Mouse (Mus musculus) monocyte, adult 2 months (primary cell): ENCODE measurements around the gene Plk3.

Experiments used
- DNase-seq, 2 experiments: peaks; one replicate each; pipeline ENCODE4 v3.0.0; 2022; ENCODE audit warnings: low spot score in 2 of 2, low read depth in 1 of 2

Plk3 gene

DNA sequence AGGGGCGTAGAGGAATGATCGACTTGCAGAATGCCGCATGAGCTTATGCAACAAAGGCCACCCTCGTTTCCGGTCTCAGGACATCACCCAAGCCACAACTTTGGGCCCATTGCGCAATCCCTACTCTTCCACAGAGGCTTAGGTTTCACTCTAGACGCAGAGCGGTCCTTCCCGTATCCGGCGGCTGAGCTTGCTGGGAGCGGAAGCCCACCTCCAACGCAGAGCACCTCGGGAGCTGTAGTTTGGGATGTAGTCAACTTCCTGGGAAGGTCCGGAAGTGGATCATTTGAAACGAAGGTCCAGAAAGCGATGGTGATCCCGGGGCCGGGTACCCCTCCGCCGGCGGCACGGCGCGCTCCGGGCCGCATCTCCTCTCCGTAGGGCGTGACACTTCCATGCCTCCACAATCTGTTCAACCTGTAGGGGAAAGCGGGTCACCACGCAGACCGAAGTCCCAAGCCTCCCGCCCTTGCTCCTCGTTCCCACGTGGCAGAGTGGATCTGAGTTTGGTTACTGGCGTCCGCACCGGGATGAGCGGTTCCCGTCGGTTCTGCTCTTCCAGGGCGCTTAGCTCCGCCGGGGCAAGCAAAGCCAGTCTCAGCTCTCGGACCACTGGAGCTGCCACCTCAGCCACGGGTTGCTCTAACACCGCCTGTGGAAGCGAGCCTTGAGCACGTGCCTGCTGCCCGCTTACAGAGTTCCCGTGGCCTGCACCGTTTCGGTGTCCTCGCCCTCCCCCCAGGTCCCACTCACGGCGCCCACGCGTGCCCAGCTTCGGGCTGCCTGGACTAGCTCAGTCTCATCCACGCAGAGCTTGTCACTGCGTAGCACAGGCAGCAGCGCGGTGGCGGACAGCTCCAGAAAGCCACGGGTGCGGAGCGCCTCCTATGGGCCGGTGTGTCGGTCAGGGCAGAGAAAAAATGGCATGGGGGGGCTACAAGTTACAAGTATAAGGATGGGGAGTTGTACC lies 13.0 kb downstream of the Plk3 start:
- peak; percentile 94 to 98 for DNase-seq

DNA sequence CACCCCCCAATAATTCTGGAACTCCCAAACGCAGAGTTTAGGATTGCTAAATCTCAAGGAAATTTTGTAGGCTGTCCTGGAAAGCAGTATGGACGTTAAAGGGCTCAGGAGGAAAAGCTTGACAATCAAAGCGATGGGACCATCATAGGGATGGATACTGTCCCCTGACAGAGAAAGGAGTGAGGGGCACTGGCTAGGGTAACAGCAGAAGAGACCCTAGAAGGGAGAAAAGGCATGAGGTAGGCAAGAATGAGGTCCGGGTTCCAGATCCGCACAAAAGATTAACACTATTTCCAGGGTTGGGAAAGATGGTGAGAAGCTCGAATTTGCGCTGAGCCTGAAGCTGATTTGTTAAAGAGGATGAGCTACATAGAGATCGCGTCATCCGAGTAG lies 13.7 kb downstream of the Plk3 start:
- DNase-seq = no peak

- DNase-seq = no peak
Measured at GRCm38 (mm10) chr4:117119636-117120035, 14.1 kb downstream of the Plk3 start.

GRCm38 (mm10) chr4:117117931-117118330 lies 15.8 kb downstream of the Plk3 start:
- no peak for DNase-seq

DNA sequence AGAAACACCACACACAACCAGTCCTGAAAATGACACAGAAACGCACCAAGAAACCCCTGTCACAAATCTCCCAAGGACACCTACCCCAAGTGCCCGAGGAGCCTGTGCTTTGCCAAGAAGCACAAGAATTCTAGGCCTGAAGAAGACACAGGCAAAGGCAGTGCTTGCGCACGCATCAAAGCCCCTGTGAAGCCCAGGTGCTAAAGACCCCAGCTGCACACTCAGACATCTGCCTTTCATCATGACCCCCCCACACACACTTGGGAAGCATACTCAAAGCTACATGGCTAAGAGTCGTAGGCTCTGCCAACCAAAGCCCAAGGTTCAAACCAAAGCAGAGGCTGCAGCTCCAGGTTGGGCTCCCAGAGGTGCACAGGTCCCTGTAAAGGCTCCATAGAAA lies 18.2 kb downstream of the Plk3 start:
- no peak for DNase-seq

- DNase-seq = no peak
Measured at GRCm38 (mm10) chr4:117113237-117113636, 20.5 kb downstream of the Plk3 start.

GRCm38 (mm10) chr4:117110985-117111384 lies 22.8 kb downstream of the Plk3 start:
- no peak for DNase-seq

- DNase-seq = no peak
Measured at GRCm38 (mm10) chr4:117110249-117110648, 23.5 kb downstream of the Plk3 start.

DNA sequence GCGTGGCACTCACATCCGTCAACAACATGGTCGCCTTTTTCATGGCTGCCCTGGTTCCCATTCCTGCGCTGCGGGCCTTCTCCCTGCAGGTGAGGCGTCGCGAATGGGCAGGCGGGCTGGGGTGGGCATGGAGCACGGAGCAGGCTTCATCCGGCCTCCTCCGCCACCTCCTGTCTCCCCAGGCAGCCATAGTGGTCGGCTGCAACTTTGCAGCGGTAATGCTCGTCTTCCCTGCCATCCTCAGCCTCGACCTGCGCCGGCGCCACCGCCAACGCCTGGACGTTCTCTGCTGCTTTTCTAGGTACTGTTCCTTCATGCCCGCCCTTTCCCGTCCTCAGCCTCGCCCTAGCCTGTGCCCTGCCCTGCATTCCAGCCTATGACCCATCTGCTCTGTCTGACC lies 24.4 kb downstream of the Plk3 start:
- no peak for DNase-seq

- DNase-seq = no peak
Measured at GRCm38 (mm10) chr4:117108524-117108849, 25.3 kb downstream of the Plk3 start.

DNA sequence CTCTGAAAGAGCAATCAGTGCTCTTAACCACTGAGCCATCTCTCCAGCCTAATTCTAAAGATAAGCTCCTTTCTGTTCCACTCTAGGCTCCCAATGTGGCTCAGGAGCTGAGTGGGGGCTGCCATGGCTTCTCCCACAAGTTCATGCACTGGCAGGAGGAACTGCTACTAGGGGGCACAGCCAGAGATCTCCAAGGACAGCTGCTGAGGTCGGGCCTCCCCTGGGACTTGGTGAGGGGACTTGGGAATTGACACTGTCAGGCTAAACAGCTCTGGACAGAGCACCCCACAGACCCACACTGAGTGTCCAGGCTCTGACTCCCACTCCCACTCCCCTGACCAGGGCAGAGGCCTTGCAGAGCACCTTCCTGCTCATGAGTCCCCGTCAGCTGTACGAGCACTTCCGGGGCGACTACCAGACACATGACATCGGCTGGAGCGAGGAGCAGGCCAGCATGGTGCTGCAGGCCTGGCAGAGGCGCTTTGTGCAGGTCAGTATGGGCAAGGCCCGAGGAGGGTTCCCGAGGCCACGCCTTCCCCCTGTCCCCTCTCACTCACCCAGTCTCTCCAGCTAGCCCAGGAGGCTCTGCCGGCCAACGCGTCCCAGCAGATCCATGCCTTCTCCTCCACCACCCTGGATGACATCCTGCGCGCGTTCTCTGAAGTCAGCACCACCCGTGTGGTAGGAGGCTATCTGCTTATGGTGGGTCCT lies 25.8 kb downstream of the Plk3 start:
- DNase-seq = no peak

DNA sequence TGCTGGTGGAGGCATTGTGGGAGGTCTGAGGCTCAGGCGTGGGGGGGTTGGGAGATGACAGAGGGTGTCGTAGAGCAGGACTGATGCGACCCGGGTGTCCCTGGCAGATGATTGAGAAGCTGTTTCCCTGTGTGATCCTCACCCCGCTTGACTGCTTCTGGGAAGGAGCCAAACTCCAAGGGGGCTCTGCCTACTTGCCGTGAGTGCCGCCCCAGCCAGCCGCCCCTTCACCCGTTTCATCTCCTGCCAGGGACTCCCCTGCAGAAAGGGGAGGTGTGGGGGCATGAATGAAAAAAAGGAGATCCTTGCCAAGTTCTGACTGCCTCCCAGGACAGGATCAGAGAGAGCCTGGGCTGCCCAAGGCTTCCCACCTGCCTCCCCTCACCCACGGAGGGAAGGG lies 28.6 kb downstream of the Plk3 start:
- no peak for DNase-seq

GRCm38 (mm10) chr4:117104672-117105071 lies 29.1 kb downstream of the Plk3 start:
- DNase-seq = no peak

DNA sequence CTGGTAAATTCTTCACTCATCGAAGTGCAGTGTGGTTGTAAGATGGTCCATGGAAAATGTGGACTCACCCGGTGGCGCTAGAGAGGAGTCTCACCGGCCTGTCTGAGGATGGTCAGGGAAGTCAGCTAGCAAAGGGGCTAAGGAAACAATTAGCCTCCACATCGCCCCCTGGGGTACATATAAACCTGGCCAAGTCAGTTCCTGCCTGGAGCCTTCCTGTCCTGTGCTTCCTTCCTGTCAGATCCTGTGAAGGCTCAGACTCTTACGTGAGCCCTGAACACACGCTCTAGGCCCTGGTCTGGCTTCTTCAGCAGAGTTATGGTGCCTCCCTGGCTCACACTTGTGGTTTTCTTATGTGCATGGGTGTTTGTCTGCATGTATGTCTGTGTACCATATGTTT lies 32.5 kb downstream of the Plk3 start:
- no peak for DNase-seq

DNA sequence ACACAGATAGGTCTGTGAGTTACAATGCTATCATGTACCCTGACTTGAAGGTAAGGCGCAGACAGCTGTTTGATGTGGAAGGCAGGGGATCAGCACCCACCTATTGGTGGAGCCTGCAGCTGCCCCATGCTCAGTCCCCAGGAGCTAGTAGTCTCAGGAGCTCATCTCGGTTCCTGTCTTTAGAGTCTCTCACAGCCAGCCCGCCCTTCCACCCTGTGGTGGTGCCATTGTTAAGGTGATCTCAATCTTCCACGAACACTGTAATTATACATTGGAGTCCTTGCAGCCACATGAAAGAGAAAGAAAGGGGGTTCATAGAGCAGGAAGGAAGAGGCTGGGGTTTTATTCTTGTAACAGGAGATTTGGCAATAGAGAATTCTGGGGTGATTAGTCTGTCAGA lies 33.7 kb downstream of the Plk3 start:
- DNase-seq = no peak

- DNase-seq = no peak
Measured at GRCm38 (mm10) chr4:117098764-117099036, 35.1 kb downstream of the Plk3 start.

- DNase-seq = no peak
Measured at GRCm38 (mm10) chr4:117097969-117098763, 35.6 kb downstream of the Plk3 start.

GRCm38 (mm10) chr4:117096666-117097065 lies 37.1 kb downstream of the Plk3 start:
- no peak for DNase-seq

DNA sequence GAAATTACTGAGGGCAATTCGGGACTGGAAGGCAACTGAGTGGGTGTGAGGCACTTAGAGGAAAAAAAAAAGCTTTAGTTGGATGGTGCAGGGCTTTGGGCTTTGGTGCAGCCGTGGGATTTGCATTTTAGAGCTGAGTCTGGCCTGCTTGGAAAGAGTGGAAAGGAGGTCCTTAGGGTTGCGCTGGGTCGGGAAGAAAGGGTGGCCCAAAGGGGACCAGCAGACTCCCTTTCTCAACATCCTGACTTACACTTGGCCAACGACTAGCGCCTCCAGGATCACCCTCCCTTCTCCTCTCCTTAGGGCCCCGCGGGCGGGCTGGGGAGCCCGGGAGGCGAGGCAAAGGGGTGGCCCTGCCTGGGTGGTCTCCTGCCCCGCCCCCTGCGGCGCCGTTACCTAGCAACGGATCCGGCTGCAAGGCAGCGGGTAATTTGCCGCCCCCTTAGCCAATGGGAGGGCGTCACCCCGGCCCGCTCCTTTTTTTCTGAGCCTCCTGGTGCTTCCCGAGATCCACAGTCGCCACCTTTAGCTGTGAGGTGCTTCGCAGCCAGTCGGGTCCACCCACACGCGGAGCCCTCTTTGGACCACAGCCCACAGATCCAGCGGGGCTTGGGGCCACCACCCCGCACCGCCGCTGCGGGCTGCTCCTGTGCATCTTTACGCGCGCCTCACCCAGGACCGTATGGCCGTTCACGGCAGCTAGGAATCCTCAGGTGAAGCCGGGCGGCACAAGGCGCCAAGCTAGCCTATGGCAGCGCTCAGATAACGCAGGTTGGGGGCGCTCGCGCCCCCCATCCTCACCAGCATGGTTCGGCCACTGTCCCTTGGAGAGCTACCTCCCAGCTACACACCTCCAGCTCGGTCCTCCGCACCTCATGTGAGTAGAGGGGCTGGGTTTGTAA lies 38.0 kb downstream of the Plk3 start, which contains the start of gene Ptch2:
Gene Ptch2 (plus strand): TSS at position 525 of the 902 bp plus-strand sequence.
- DNase-seq = no peak

- no peak for DNase-seq
Measured at GRCm38 (mm10) chr4:117094626-117095361, 39.0 kb downstream of the Plk3 start.
